Mouse (Mus musculus) embryo, embryonic 11.5 days (tissue): ENCODE results near the gene Emg1.
A peak's percentile ranks its signal among the peaks of the same experiment; 100 is the strongest.

Experiments used
- DNase-seq: peaks from one replicate; pipeline ENCODE4 v3.0.0-alpha.2; 2012; ENCODE audit warnings: low read depth, low spot score

Gene Emg1

GRCm38 (mm10) chr6:124740888-124741761 lies 29.1 kb upstream of the Emg1 start, which contains the start of gene Grcc10:
Gene Grcc10, minus strand, starts transcription at chr6:124741374.
- DNase-seq = peak; percentile 89

- DNase-seq = peak; percentile 54
Observed at GRCm38 (mm10) chr6:124740211-124740887, 28.4 kb upstream of the Emg1 start.

DNA sequence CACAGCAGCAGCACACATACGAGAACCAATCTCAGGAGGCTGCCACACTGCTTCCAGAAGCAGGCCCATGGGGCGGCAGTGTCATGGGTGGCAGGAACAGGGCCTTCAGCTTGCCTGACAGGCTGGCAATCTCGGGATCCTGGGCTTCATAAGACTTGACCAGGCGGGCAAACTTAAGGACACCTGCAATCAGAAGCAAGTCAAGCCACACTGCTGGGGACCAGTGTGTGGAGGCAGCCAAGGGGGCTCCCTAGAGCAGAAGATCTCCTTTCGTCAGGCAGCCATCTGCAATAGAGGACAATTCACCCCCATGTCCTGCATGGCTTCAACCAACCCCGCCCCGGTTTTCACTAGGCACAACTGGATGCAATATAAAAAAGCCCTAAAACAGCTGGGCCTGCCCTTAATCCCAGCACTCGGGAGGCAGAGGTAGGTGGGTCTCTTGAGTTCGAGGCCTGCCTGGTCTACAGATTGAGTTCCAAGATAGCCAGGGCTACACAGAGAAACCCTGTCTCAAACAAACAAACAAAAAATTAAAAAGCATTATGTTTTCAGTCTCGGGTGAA lies 27.3 kb upstream of the Emg1 start:
- no peak for DNase-seq

DNA sequence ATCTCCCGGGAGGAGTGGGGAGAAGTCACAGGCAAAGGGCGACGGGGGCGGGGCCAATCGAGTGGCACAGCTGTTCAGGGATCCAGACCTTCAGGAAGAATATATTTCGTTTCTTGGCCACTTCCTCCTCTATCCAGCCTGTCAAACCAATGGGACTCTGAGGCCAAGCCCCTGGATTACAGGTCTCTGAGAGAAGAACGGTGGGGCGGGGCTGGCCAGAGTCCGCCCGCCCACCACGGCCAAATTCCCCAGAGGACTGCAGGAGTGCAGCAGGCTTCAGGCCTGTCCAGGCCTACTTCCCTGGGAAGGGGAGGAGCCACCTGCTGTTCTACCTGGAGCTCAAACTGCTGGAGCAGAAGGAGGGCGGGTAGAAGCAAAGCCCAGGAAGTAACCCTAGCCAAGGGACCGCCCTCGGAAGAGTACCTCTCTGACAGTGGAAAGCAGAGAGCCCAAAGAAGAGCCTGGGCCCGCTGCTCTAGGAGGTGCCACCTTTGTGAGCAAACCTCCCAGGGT lies 26.6 kb upstream of the Emg1 start, which contains the start of gene Ptpn6:
Ptpn6 (minus strand) TSS at position 204 of the 513 bp plus-strand sequence.
- no peak for DNase-seq

- no peak for DNase-seq
Observed at GRCm38 (mm10) chr6:124737040-124737439, 25.1 kb upstream of the Emg1 start.

DNA sequence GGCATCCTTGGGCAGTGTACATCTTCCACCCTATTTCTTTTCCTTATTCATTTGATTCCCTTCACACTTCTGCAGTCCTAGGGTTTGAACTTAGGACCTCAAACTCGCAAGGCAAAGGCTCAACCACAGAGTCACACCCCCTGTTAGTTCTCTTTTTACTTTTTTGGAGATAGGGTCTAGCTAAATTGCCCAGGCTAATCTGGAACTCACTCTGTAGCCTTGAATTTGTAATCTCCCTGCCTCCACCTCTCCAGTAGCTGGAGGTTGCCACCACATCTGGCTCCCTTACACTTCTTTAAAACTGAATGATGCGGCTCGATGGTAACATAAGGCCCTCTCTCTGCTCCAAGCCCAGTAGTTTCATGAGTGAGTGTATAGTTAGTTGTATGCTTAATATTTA lies 22.4 kb upstream of the Emg1 start:
- DNase-seq = no peak

GRCm38 (mm10) chr6:124732476-124733370 lies 20.7 kb upstream of the Emg1 start:
- no peak for DNase-seq

DNA sequence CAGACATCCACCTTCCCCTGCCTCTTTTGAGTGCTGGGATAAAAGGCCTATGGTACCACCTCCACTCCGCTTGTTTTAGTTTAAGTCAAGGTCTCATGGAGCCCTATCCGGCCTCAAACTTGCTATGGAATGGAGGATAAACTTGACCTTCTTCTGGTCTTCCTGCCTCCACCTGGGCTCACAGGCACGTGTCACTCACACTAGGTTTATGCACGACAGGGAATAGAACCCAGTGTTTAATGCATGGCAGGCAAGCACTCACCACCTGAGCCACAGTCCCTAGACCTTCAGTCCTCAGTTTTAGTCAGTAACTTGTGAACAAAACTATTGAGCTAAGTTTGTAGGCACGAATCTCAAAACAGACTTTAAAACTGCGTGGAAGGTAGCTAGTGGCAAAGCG lies 19.1 kb upstream of the Emg1 start:
- DNase-seq = no peak

DNA sequence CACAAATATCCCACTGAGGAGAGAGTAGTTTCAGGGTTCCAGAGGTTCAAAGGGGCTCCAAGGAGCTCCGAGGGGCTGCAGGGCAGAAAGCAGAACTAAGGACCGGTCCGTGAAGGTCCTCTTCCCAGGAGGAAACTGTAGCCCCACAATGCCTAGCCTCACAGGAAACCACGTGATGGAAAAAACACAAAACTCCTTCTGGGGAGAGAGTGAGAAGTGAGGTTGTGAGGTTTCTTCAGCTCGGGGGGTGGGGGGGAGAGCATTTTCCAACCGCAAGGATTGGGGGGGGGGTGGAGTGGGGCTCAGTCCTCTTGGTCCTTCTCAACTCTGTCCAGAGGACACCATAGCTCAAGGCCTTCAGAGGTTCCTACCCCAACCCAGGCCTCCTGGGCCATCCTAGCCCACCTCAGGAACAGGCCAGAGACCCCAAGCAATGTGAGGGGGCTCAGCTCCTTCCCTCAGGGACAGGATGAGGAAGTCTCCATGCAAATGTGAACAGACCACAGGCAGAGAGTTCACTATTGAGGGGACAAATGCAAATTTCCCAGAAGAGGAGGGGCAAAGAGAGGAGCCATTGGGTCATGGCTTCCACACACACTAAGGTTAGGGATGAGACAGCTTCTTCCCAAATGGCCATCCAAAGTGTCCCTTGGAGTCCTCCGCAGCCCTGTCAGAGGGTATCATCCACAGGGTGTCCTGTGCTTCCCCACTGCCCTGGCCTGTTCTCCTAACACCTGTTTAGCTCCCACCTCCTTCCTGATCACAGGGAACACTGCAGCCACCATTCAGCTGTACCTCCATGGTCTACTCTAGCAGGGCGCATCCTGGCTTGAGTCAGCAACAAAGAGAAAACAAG lies 18.1 kb upstream of the Emg1 start:
- no peak for DNase-seq

DNA sequence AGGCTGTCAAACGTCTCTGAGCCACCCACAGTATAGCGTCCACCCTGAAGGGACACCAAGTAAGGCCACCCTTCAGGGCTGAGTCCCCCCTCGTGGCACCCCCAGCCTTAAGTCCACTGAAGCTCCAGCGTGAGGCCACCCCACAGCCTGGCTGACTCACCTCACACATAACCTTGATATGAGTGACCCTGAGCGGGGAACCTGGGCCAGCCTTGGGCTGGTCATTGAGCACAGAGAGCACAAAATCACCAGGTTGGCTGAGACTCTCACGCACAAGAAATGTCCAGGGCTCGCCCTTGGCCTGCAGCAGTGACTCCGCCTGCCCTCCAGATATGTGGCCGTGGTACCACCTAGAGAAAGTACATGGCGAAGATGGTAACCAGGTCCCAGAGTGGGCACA lies 16.6 kb upstream of the Emg1 start:
- no peak for DNase-seq

DNA sequence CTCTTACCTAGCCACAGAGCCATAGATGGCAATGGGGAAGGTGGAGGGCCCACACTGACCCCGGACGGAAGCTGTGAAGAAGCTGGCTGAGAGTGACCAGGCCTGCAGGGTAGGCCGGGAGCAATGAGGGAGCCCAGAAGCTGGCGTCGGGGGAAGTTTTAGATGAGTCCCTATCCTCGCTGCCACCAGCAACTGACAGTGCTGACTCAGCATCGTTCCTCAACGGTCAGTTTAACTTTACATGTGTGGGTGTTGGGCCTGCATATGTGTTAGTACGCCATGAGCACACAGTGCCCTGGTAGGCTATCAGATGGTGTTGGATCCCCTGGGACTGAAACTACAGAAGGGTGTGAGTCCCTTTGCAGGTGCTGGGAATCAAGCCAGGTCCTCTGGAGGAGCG lies 12.5 kb upstream of the Emg1 start:
- no peak for DNase-seq

- DNase-seq = no peak
Observed at GRCm38 (mm10) chr6:124723541-124723940, 11.6 kb upstream of the Emg1 start.

DNA sequence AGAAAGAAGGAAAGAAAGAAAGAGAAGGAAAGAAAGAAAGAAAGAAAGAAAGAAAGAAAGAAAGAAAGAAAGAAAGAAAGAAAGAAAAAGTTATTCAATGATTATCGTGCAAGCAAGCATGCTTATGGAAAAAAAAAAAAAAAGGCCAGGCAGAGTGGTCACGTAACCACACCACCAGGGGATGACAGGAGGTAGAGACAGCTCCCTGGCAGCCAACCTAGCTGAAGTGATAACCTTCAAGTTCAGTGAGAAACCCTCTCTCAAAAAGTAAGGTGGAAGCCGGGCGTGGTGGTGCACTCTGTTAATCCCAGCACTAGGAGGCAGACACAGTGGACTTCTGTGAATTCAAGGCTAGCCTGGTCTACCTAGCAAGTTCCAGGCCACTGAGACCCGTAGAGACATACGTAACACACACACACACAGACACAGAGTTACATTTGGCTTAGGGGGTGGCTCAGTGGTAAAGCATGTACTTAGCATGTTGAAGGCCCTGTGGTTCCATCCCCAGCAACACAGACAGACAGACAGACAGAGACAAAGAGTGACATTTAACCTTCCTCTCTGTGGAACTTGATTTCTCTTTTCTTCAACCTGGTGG lies 11.0 kb upstream of the Emg1 start:
- DNase-seq = no peak

DNA sequence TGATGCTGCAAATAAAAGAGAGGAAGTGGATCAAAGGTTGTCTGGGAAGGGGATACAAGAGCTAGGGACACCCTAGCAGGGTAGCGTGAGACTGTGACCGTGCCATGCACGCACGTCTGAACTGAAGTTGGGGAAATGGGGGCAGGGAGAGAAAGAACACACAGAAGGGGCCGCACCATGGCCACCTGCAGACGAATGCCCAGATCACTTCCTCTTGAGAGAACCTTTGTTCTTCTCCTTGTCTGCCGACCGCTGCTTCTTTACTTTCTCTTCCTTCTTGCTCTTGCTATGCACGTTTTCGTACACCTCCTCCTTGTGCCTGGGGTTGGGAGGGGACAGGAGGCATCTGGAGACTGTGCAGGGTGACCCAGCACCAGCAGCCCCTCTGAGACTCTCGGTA lies 8.9 kb upstream of the Emg1 start:
- DNase-seq = no peak

- DNase-seq = no peak
Observed at GRCm38 (mm10) chr6:124719354-124719978, 7.5 kb upstream of the Emg1 start.

- no peak for DNase-seq
Observed at GRCm38 (mm10) chr6:124718703-124719102, 6.7 kb upstream of the Emg1 start.

GRCm38 (mm10) chr6:124717968-124718367 lies 6.0 kb upstream of the Emg1 start:
- DNase-seq = no peak

GRCm38 (mm10) chr6:124716864-124717490 lies 5.0 kb upstream of the Emg1 start:
- no peak for DNase-seq

DNA sequence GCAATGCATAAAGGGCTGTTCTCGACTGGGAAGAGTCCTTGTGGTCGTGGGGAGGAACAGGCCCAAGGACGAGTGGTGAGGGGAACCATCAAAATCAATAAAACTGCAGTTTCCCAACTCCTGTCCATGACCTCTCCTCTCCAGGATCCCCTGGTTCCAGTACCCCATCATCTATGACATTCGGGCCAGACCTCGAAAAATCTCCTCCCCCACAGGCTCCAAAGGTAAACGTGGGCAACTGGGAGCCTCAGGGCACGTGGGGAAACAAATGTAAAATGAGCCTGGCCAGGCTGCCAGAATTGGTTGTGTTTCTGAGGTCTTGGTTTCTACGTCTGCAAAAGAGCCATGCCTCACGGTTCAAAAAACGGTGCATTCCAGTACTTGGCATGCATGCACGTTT lies 940 bp upstream of the Emg1 start:
- no peak for DNase-seq
